ENCODE assay signal across 11 mouse cellular contexts in genomic region chr4:136949266-136949989, GRCm38 (mm10). TPM values are rescaled to one million over a fixed set of nuclear protein-coding genes. Genes with fewer than 3 reads are reported as not detected.
DNase-seq lines count a peak whose midpoint lies in the region; ATAC-seq lines count a peak whose summit lies in the region.
"Had no signal": no experiment of that assay in that cellular context is flagged by ENCODE, and none has a peak within 500 bp of the region (broad histone marks: within the 10 kb centered on the region; RNA-seq: fewer than 3 reads in every experiment).

No protein-coding gene starts in this region.

- no peak for ATAC-seq in heart, embryonic 11.5 days (replicated peaks; ENCODE audit: insufficient number of reproducible peaks, low FRiP score, low TSS enrichment)
- peak; percentile 16; the same call in 1 of the 2 replicates for ATAC-seq in midbrain, embryonic 12.5 days (ENCODE audit: low FRiP score, low read depth)
- ATAC-seq in limb, embryonic 11.5 days (ENCODE audit: insufficient number of reproducible peaks, low FRiP score, low TSS enrichment, low read depth), result 0 out of 2 replicates have a peak, but pooled peaks have one; percentile 20
- ATAC-seq in kidney, embryonic 16.5 days (ENCODE audit: low FRiP score, low TSS enrichment), result no peak

- H3K27me3 ChIP-seq in heart, embryonic 11.5 days (ENCODE audit: control insufficient read depth, insufficient read depth, low read length), result peaks cover 83% of the 10 kb centered on the region
- H3K27me3 ChIP-seq in midbrain, embryonic 12.5 days, result peaks cover 99% of the 10 kb centered on the region
- H3K27me3 ChIP-seq in midbrain, embryonic 10.5 days (ENCODE audit: low read depth, poor library complexity, severe bottlenecking), result peaks cover 100% of the 10 kb centered on the region
- H3K27me3 ChIP-seq in limb, embryonic 11.5 days (ENCODE audit: control insufficient read depth, insufficient read depth, low read length), result peaks cover 4% of the 10 kb centered on the region; the same call in 1 of the 2 replicates
- H3K27me3 ChIP-seq in kidney, embryonic 16.5 days (ENCODE audit: insufficient read depth, low read length), result peaks cover 11% of the 10 kb centered on the region

- H3K4me1 ChIP-seq in heart, embryonic 11.5 days (ENCODE audit: control insufficient read depth, insufficient read depth, low read length), result no peaks in the 10 kb centered on the region
- H3K4me1 ChIP-seq in midbrain, embryonic 12.5 days, result peaks cover 22% of the 10 kb centered on the region
- peaks cover 51% of the 10 kb centered on the region for H3K4me1 ChIP-seq in midbrain, embryonic 10.5 days
- peaks cover 12% of the 10 kb centered on the region; the same call in 1 of the 2 replicates for H3K4me1 ChIP-seq in limb, embryonic 11.5 days (ENCODE audit: control insufficient read depth, insufficient read depth, low read length)
- peaks cover 3% of the 10 kb centered on the region; the same call in 1 of the 2 replicates for H3K4me1 ChIP-seq in kidney, embryonic 16.5 days (ENCODE audit: insufficient read depth, low read length)

- no peak overlapping the region for H3K27ac ChIP-seq in heart, embryonic 11.5 days (ENCODE audit: low read depth, low read length)
- H3K27ac ChIP-seq in midbrain, embryonic 12.5 days (replicated peaks), result 0 out of 2 replicates have a peak overlapping the region, but pooled peaks have one; percentile 1
- H3K27ac ChIP-seq in midbrain, embryonic 10.5 days (replicated peaks), result no peak overlapping the region
- H3K27ac ChIP-seq in limb, embryonic 11.5 days (replicated peaks; ENCODE audit: low read depth, low read length), result peak overlapping the region; percentile 36
- no peak overlapping the region for H3K27ac ChIP-seq in kidney, embryonic 16.5 days (ENCODE audit: low read length)
- H3K27ac ChIP-seq: hindbrain, embryonic 15.5 days; macrophage had no signal

- H3K9me3 ChIP-seq in heart, embryonic 11.5 days (replicated peaks; ENCODE audit: control insufficient read depth, low read length), result no peaks in the 10 kb centered on the region
- no peaks in the 10 kb centered on the region for H3K9me3 ChIP-seq in midbrain, embryonic 12.5 days
- H3K9me3 ChIP-seq in midbrain, embryonic 10.5 days (replicated peaks), result no peaks in the 10 kb centered on the region
- no peaks in the 10 kb centered on the region for H3K9me3 ChIP-seq in limb, embryonic 11.5 days (ENCODE audit: control insufficient read depth, low read length)
- no peaks in the 10 kb centered on the region for H3K9me3 ChIP-seq in kidney, embryonic 16.5 days (ENCODE audit: low read length)
- H3K9me3 ChIP-seq: hindbrain, embryonic 15.5 days had no signal

- no peak overlapping the region for H3K4me2 ChIP-seq in heart, embryonic 11.5 days
- H3K4me2 ChIP-seq in midbrain, embryonic 12.5 days (replicated peaks), result no peak overlapping the region
- H3K4me2 ChIP-seq in limb, embryonic 11.5 days (ENCODE audit: low read depth, severe bottlenecking), result no peak overlapping the region
- H3K4me2 ChIP-seq in kidney, embryonic 16.5 days (replicated peaks; ENCODE audit: low read depth, low read length), result no peak overlapping the region
- H3K4me2 ChIP-seq: hindbrain, embryonic 15.5 days had no signal

- H3K9ac ChIP-seq in heart, embryonic 11.5 days (ENCODE audit: low read depth, low read length), result no peak overlapping the region
- no peak overlapping the region; the same call in 1 of the 2 replicates for H3K9ac ChIP-seq in midbrain, embryonic 12.5 days (replicated peaks)
- no peak overlapping the region for H3K9ac ChIP-seq in limb, embryonic 11.5 days (ENCODE audit: low read length)
- no peak overlapping the region for H3K9ac ChIP-seq in kidney, embryonic 16.5 days (replicated peaks; ENCODE audit: low read length)
- H3K9ac ChIP-seq: hindbrain, embryonic 15.5 days had no signal

- no peak overlapping the region for H3K4me3 ChIP-seq in heart, embryonic 11.5 days (ENCODE audit: low read depth, low read length)
- no peak overlapping the region for H3K4me3 ChIP-seq in midbrain, embryonic 12.5 days
- H3K4me3 ChIP-seq in midbrain, embryonic 10.5 days, result no peak overlapping the region
- H3K4me3 ChIP-seq in limb, embryonic 11.5 days (ENCODE audit: low read depth, low read length), result no peak overlapping the region
- H3K4me3 ChIP-seq in kidney, embryonic 16.5 days (ENCODE audit: low read length), result no peak overlapping the region
- H3K4me3 ChIP-seq: hindbrain, embryonic 15.5 days had no signal

- 42% methylated on average over 10 of the region's 10 CpGs for WGBS in heart, embryonic 11.5 days (ENCODE audit: insufficient replicate concordance)
- 31% methylated on average over 10 of the region's 10 CpGs for WGBS in midbrain, embryonic 12.5 days
- 48% methylated on average over 10 of the region's 10 CpGs for WGBS in midbrain, embryonic 10.5 days
- WGBS in limb, embryonic 11.5 days, result 18% methylated on average over 10 of the region's 10 CpGs
- 37% methylated on average over 10 of the region's 10 CpGs for WGBS in kidney, embryonic 16.5 days

- no peaks in the 10 kb centered on the region for H3K36me3 ChIP-seq in heart, embryonic 11.5 days (ENCODE audit: control insufficient read depth, insufficient read depth, low read length)
- no peaks in the 10 kb centered on the region for H3K36me3 ChIP-seq in midbrain, embryonic 12.5 days
- H3K36me3 ChIP-seq in midbrain, embryonic 10.5 days, result no peaks in the 10 kb centered on the region
- H3K36me3 ChIP-seq in limb, embryonic 11.5 days (ENCODE audit: control insufficient read depth, insufficient read depth, low read length), result no peaks in the 10 kb centered on the region
- H3K36me3 ChIP-seq in kidney, embryonic 16.5 days (ENCODE audit: insufficient read depth, low read length), result no peaks in the 10 kb centered on the region
- H3K36me3 ChIP-seq: hindbrain, embryonic 15.5 days had no signal

- intact Hi-C loops in heart, postnatal 10 days (cut with DNase I), result no loop called here

- DNase-seq in heart, postnatal 10 days, result peak; percentile 55 to 59
- DNase-seq in midbrain, embryonic 10.5 days (ENCODE audit: low spot score), result no peak
- peak; percentile 84 for DNase-seq in cerebellum, adult 9-11 months
- peak; percentile 54 for DNase-seq in limb, embryonic 11.5 days (ENCODE audit: low spot score)
- DNase-seq: embryo, embryonic 11 days; layer of hippocampus, adult 9-11 months had no signal

RNA-seq across cellular contexts. Expression of gene Epha8, which starts 7.2 kb away (rescaled TPM):
- total RNA-seq in heart, postnatal 10 days (2021), result not detected
- 0.24 TPM in 1 of 2 replicates, not detected in the other for polyA plus RNA-seq in heart, embryonic 11.5 days (2014; fragmentation: Nextera tagmentation; extraction: Ambion mirVana)
- 10.9 and 11.6 TPM in 2 replicates for polyA plus RNA-seq in midbrain, embryonic 12.5 days (2016; fragmentation: Nextera tagmentation; extraction: Ambion mirVana)
- 3.9 and 6.9 TPM in 2 replicates for polyA plus RNA-seq in midbrain, embryonic 10.5 days (2016; fragmentation: Nextera tagmentation; extraction: Ambion mirVana)
- polyA plus RNA-seq in limb, embryonic 11.5 days (2014; fragmentation: Nextera tagmentation; extraction: Ambion mirVana), result 0.09 and 0.23 TPM in 2 replicates
- 0.06 and 0.50 TPM in 2 replicates for polyA plus RNA-seq in kidney, embryonic 16.5 days (2015; fragmentation: Nextera tagmentation; extraction: Ambion mirVana)
- polyA plus RNA-seq: macrophage had no signal

RNA-seq across cellular contexts. Expression of gene C1qa, which starts 50.8 kb away (rescaled TPM):
- total RNA-seq in heart, postnatal 10 days (2021), result 10 to 100 TPM; 25.2 to 28.0 TPM
- 8.1 and 8.8 TPM in 2 replicates for polyA plus RNA-seq in heart, embryonic 11.5 days (2014; fragmentation: Nextera tagmentation; extraction: Ambion mirVana)
- 16.3 and 17.0 TPM in 2 replicates for polyA plus RNA-seq in midbrain, embryonic 12.5 days (2016; fragmentation: Nextera tagmentation; extraction: Ambion mirVana)
- 4.9 and 9.1 TPM in 2 replicates for polyA plus RNA-seq in midbrain, embryonic 10.5 days (2016; fragmentation: Nextera tagmentation; extraction: Ambion mirVana)
- polyA plus RNA-seq in limb, embryonic 11.5 days (2014; fragmentation: Nextera tagmentation; extraction: Ambion mirVana), result 8.5 and 8.6 TPM in 2 replicates
- polyA plus RNA-seq in kidney, embryonic 16.5 days (2015; fragmentation: Nextera tagmentation; extraction: Ambion mirVana), result 21.9 and 26.4 TPM in 2 replicates

RNA-seq across cellular contexts. Expression of gene C1qc, which starts 56.6 kb away (rescaled TPM):
- 10 to 100 TPM; 17.8 to 24.8 TPM for total RNA-seq in heart, postnatal 10 days (2021)
- polyA plus RNA-seq in heart, embryonic 11.5 days (2014; fragmentation: Nextera tagmentation; extraction: Ambion mirVana), result 7.1 and 7.4 TPM in 2 replicates
- polyA plus RNA-seq in midbrain, embryonic 12.5 days (2016; fragmentation: Nextera tagmentation; extraction: Ambion mirVana), result 17.3 and 23.9 TPM in 2 replicates
- polyA plus RNA-seq in midbrain, embryonic 10.5 days (2016; fragmentation: Nextera tagmentation; extraction: Ambion mirVana), result 7.1 and 12.9 TPM in 2 replicates
- 6.3 and 9.3 TPM in 2 replicates for polyA plus RNA-seq in limb, embryonic 11.5 days (2014; fragmentation: Nextera tagmentation; extraction: Ambion mirVana)
- 14.7 and 17.9 TPM in 2 replicates for polyA plus RNA-seq in kidney, embryonic 16.5 days (2015; fragmentation: Nextera tagmentation; extraction: Ambion mirVana)

Comparison
In these comparisons a context has a peak if more than half of its experiments do, and no peak if none do; other contexts are left out.
1. H3K27ac ChIP-seq: peak in midbrain, embryonic 12.5 days (single experiment) and limb, embryonic 11.5 days (single experiment); none in heart, embryonic 11.5 days (single experiment), midbrain, embryonic 10.5 days (single experiment) and kidney, embryonic 16.5 days (single experiment).
2. ATAC-seq: peak in midbrain, embryonic 12.5 days (single experiment) and limb, embryonic 11.5 days (single experiment); none in heart, embryonic 11.5 days (single experiment) and kidney, embryonic 16.5 days (single experiment).